Mouse (Mus musculus): ENCODE data around the gene Emx2.

DNA sequence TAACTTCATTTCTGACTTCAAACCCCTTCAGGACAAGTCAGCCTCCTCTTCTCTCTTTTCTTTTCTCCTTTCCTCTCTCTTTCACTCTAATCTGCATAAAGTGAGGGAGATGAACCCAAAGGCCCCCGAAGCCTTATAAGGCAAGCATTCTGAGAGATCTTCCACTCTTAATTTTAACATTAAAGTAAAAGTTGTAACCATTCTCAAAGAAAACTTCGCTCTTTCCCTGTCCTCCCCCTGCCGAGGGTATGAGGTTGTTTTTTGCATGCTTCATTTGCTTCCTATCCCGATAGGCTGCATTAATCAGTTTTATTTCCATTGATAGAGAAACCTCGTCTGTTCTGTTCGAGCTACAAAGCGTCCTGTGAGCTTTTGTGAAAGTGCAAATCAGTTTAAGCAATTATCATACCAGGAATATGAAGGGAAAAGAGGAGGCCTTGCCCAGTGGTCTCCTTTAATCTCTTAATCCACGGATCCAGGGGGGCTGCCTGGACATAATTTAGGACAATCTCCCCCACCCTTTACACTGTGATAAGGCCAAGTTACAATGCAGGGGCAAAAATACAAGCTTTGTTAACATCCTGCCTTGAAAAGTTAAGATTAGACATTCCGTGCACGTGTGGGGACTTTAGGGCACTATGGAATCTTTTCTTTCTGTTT, 7.7 kb downstream of the Emx2 start:
- TF ChIP-seq EP300 (optimal IDR thresholded peaks at IDR 0.05), result no peak
- TF ChIP-seq CTCF (IDR thresholded peaks at IDR 0.05; ENCODE audit: low read depth), result no peak

Measured in stomach, postnatal 0 days (tissue).